Mouse (Mus musculus): ENCODE results near the gene Pdxdc1. TPM values are rescaled to one million over a fixed set of nuclear protein-coding genes. Genes with fewer than 3 reads are reported as not detected.

The Pdxdc1 gene
- total RNA-seq, 1 experiment = 88.3 TPM

GRCm38 (mm10) chr16:13830444-13830843 lies 72.5 kb downstream of the Pdxdc1 start:
- peak; percentile 27 for DNase-seq (ENCODE audit: low read depth, low spot score)
- peaks cover 41% of the 10 kb centered on the region for H3K36me3 ChIP-seq (ENCODE audit: control insufficient read depth, insufficient read depth, low read length, poor library complexity, severe bottlenecking)
- no peaks in the 10 kb centered on the region for H3K9me3 ChIP-seq (ENCODE audit: control insufficient read depth, insufficient read depth, low read depth, low read length)
- no peak overlapping the region for H3K27ac ChIP-seq (ENCODE audit: insufficient read depth, low read depth, low read length, poor library complexity, severe bottlenecking)
- H3K9ac ChIP-seq (ENCODE audit: insufficient read depth, low read depth, low read length, poor library complexity, severe bottlenecking) = no peak overlapping the region
- no peak overlapping the region for H3K4me3 ChIP-seq (ENCODE audit: insufficient read depth in 1 of 2, low read depth in 1 of 2, low read length in 2 of 2, poor library complexity in 1 of 2, severe bottlenecking in 1 of 2)
- TF ChIP-seq MAFK (IDR thresholded peaks at IDR 0.05; ENCODE audit: insufficient read depth, low read depth, low read length) = no peak
- TF ChIP-seq ZC3H11A (IDR thresholded peaks at IDR 0.05; ENCODE audit: borderline replicate concordance, low read depth, low read length) = no peak
- no peak for TF ChIP-seq HCFC1 (IDR thresholded peaks at IDR 0.05; ENCODE audit: borderline replicate concordance, insufficient read depth, low read length)
- TF ChIP-seq CHD2 (IDR thresholded peaks at IDR 0.05; ENCODE audit: low read depth, low read length) = no peak
- no peak for TF ChIP-seq ZNF384 (IDR thresholded peaks at IDR 0.05; ENCODE audit: low read depth, low read length)
- H3K4me1 ChIP-seq (ENCODE audit: control insufficient read depth in 2 of 2, insufficient read depth in 2 of 2, low read length in 2 of 2, poor library complexity in 1 of 2) = 0 out of 4 replicates have a peak, but pooled peaks cover 0 to 2% of the 10 kb centered on the region in 2 experiments
- in situ Hi-C loops (cut with MboI; ENCODE audit: low sequenced_read_pairs in 2 of 2, unreplicated experiment in 2 of 2) = no loop called here

- no peak overlapping the region for H3K9ac ChIP-seq (ENCODE audit: insufficient read depth, low read depth, low read length, poor library complexity, severe bottlenecking)
- H3K27ac ChIP-seq (ENCODE audit: insufficient read depth, low read depth, low read length, poor library complexity, severe bottlenecking) = no peak overlapping the region
- H3K4me3 ChIP-seq (ENCODE audit: insufficient read depth in 1 of 2, low read depth in 1 of 2, low read length in 2 of 2, poor library complexity in 1 of 2, severe bottlenecking in 1 of 2) = no peak overlapping the region
- H3K36me3 ChIP-seq (ENCODE audit: control insufficient read depth, insufficient read depth, low read length, poor library complexity, severe bottlenecking) = peaks cover 19% of the 10 kb centered on the region; the same call in 1 of the 2 replicates
- H3K9me3 ChIP-seq (ENCODE audit: control insufficient read depth, insufficient read depth, low read depth, low read length) = no peaks in the 10 kb centered on the region
- DNase-seq (ENCODE audit: low read depth, low spot score) = no peak
- peaks cover 2 to 5% of the 10 kb centered on the region in 2 experiments; a peak in 2 of 4 replicates for H3K4me1 ChIP-seq (ENCODE audit: control insufficient read depth in 2 of 2, insufficient read depth in 2 of 2, low read length in 2 of 2, poor library complexity in 1 of 2)
- in situ Hi-C loops (cut with MboI; ENCODE audit: low sequenced_read_pairs in 2 of 2, unreplicated experiment in 2 of 2) = no loop called here
- TF ChIP-seq ZC3H11A (IDR thresholded peaks at IDR 0.05; ENCODE audit: borderline replicate concordance, low read depth, low read length) (no peak), ZNF384 (IDR thresholded peaks at IDR 0.05; ENCODE audit: low read depth, low read length) (no peak), CHD2 (IDR thresholded peaks at IDR 0.05; ENCODE audit: low read depth, low read length) (no peak), MAFK (IDR thresholded peaks at IDR 0.05; ENCODE audit: insufficient read depth, low read depth, low read length) (no peak), HCFC1 (IDR thresholded peaks at IDR 0.05; ENCODE audit: borderline replicate concordance, insufficient read depth, low read length) (no peak)
These were observed 76.4 kb downstream of the Pdxdc1 start for GRCm38 (mm10) chr16:13826511-13826910.

GRCm38 (mm10) chr16:13825781-13826490 lies 77.0 kb downstream of the Pdxdc1 start:
- in situ Hi-C loops (cut with MboI; ENCODE audit: low sequenced_read_pairs in 2 of 2, unreplicated experiment in 2 of 2) = no loop called here
- Histone ChIP-seq H3K9ac (ENCODE audit: insufficient read depth, low read depth, low read length, poor library complexity, severe bottlenecking) (no peak overlapping the region), H3K36me3 (ENCODE audit: control insufficient read depth, insufficient read depth, low read length, poor library complexity, severe bottlenecking) (peaks cover 15% of the 10 kb centered on the region; the same call in 1 of the 2 replicates), H3K4me3 (ENCODE audit: insufficient read depth in 1 of 2, low read depth in 1 of 2, low read length in 2 of 2, poor library complexity in 1 of 2, severe bottlenecking in 1 of 2) (no peak overlapping the region), H3K27ac (ENCODE audit: insufficient read depth, low read depth, low read length, poor library complexity, severe bottlenecking) (no peak overlapping the region), H3K4me1 (ENCODE audit: control insufficient read depth in 2 of 2, insufficient read depth in 2 of 2, low read length in 2 of 2, poor library complexity in 1 of 2) (peaks cover 2 to 6% of the 10 kb centered on the region in 2 experiments; a peak in 2 of 4 replicates), H3K9me3 (ENCODE audit: control insufficient read depth, insufficient read depth, low read depth, low read length) (no peaks in the 10 kb centered on the region)
- TF ChIP-seq ZNF384 (IDR thresholded peaks at IDR 0.05; ENCODE audit: low read depth, low read length) (no peak), CHD2 (IDR thresholded peaks at IDR 0.05; ENCODE audit: low read depth, low read length) (no peak), HCFC1 (IDR thresholded peaks at IDR 0.05; ENCODE audit: borderline replicate concordance, insufficient read depth, low read length) (no peak), MAFK (IDR thresholded peaks at IDR 0.05; ENCODE audit: insufficient read depth, low read depth, low read length) (no peak), ZC3H11A (IDR thresholded peaks at IDR 0.05; ENCODE audit: borderline replicate concordance, low read depth, low read length) (no peak)
- no peak for DNase-seq (ENCODE audit: low read depth, low spot score)

DNA sequence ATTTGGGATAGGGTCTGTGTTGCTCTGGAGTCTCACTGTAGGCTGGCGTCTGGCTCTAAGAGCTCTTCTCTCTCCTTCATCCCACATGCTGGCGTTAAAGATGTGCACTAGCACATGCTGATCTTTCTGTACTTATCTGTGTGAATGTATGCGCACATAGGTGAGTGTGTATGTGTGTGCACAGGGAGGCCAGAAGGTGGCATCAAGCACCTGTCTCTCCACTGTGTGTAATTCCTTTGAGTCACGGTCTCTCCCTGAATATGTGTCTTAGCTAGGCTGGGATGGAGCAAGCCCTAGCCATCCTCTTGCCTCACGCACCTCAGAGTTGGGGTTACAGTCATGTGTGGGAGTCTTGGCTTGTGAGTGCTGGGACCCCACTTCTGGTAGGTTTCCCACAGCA lies 82.2 kb downstream of the Pdxdc1 start:
- H3K9me3 ChIP-seq (ENCODE audit: control insufficient read depth, insufficient read depth, low read depth, low read length) = no peaks in the 10 kb centered on the region
- H3K4me1 ChIP-seq (ENCODE audit: control insufficient read depth in 2 of 2, insufficient read depth in 2 of 2, low read length in 2 of 2, poor library complexity in 1 of 2) = peaks cover 5 to 15% of the 10 kb centered on the region in 2 experiments; a peak in 2 of 4 replicates
- H3K9ac ChIP-seq (ENCODE audit: insufficient read depth, low read depth, low read length, poor library complexity, severe bottlenecking) = no peak overlapping the region
- H3K36me3 ChIP-seq (ENCODE audit: control insufficient read depth, insufficient read depth, low read length, poor library complexity, severe bottlenecking) = peaks cover 5% of the 10 kb centered on the region
- no peak for TF ChIP-seq MAFK (IDR thresholded peaks at IDR 0.05; ENCODE audit: insufficient read depth, low read depth, low read length)
- TF ChIP-seq ZNF384 (IDR thresholded peaks at IDR 0.05; ENCODE audit: low read depth, low read length) = no peak
- TF ChIP-seq HCFC1 (IDR thresholded peaks at IDR 0.05; ENCODE audit: borderline replicate concordance, insufficient read depth, low read length) = no peak
- TF ChIP-seq CHD2 (IDR thresholded peaks at IDR 0.05; ENCODE audit: low read depth, low read length) = no peak
- TF ChIP-seq ZC3H11A (IDR thresholded peaks at IDR 0.05; ENCODE audit: borderline replicate concordance, low read depth, low read length) = no peak
- no peak overlapping the region for H3K27ac ChIP-seq (ENCODE audit: insufficient read depth, low read depth, low read length, poor library complexity, severe bottlenecking)
- H3K4me3 ChIP-seq (ENCODE audit: insufficient read depth in 1 of 2, low read depth in 1 of 2, low read length in 2 of 2, poor library complexity in 1 of 2, severe bottlenecking in 1 of 2) = no peak overlapping the region
- no peak for DNase-seq (ENCODE audit: low read depth, low spot score)
- in situ Hi-C loops (cut with MboI; ENCODE audit: low sequenced_read_pairs in 2 of 2, unreplicated experiment in 2 of 2) = no loop called here
